Mouse (Mus musculus): ENCODE data around the gene Serbp1. TPM values are rescaled to one million over a fixed set of nuclear protein-coding genes. Genes with fewer than 3 reads are reported as not detected.

Serbp1 gene
- polyA plus RNA-seq, 1 experiment, result 22.0 TPM

GRCm38 (mm10) chr6:67317068-67317467, 79.1 kb downstream of the Serbp1 start:
- 59% methylated on average over 5 of the region's 5 CpGs for WGBS
- H3K4me3 ChIP-seq (ENCODE audit: low read depth, low read length), result no peak overlapping the region
- H3K36me3 ChIP-seq (ENCODE audit: control insufficient read depth, insufficient read depth, low read length), result no peaks in the 10 kb centered on the region

GRCm38 (mm10) chr6:67317827-67318338, 79.9 kb downstream of the Serbp1 start:
- no peaks in the 10 kb centered on the region for H3K36me3 ChIP-seq (ENCODE audit: control insufficient read depth, insufficient read depth, low read length)
- H3K4me3 ChIP-seq (ENCODE audit: low read depth, low read length), result no peak overlapping the region
- 85% methylated on average over 8 of the region's 8 CpGs for WGBS
- no peak overlapping the region for H3K27ac ChIP-seq (ENCODE audit: insufficient read depth, low read depth, low read length)
- H3K27me3 ChIP-seq (ENCODE audit: control insufficient read depth, insufficient read depth, low read length), result no peaks in the 10 kb centered on the region
- no peaks in the 10 kb centered on the region for H3K4me1 ChIP-seq (ENCODE audit: control insufficient read depth, insufficient read depth, insufficient read length, low read length)
- TF ChIP-seq POLR2A (IDR thresholded peaks at IDR 0.05; ENCODE audit: low read depth, low read length) (no peak), CTCF (IDR thresholded peaks at IDR 0.05; ENCODE audit: extremely low read depth, insufficient read length, insufficient replicate concordance, low read depth, low read length) (no peak)

More at GRCm38 (mm10) chr6:67317068-67317467, 79.1 kb downstream of the Serbp1 start:
- H3K4me1 ChIP-seq (ENCODE audit: control insufficient read depth, insufficient read depth, insufficient read length, low read length), result no peaks in the 10 kb centered on the region
- no peaks in the 10 kb centered on the region for H3K27me3 ChIP-seq (ENCODE audit: control insufficient read depth, insufficient read depth, low read length)
- TF ChIP-seq CTCF (IDR thresholded peaks at IDR 0.05; ENCODE audit: extremely low read depth, insufficient read length, insufficient replicate concordance, low read depth, low read length), result no peak
- no peak for TF ChIP-seq POLR2A (IDR thresholded peaks at IDR 0.05; ENCODE audit: low read depth, low read length)
- no peak overlapping the region for H3K27ac ChIP-seq (ENCODE audit: insufficient read depth, low read depth, low read length)

- Histone ChIP-seq H3K36me3 (ENCODE audit: control insufficient read depth, insufficient read depth, low read length) (no peaks in the 10 kb centered on the region), H3K4me3 (ENCODE audit: low read depth, low read length) (no peak overlapping the region), H3K27me3 (ENCODE audit: control insufficient read depth, insufficient read depth, low read length) (no peaks in the 10 kb centered on the region), H3K27ac (ENCODE audit: insufficient read depth, low read depth, low read length) (no peak overlapping the region), H3K4me1 (ENCODE audit: control insufficient read depth, insufficient read depth, insufficient read length, low read length) (no peaks in the 10 kb centered on the region)
- peak; percentile 81; the same call in 1 of the 2 replicates for TF ChIP-seq CTCF (IDR thresholded peaks at IDR 0.05; ENCODE audit: extremely low read depth, insufficient read length, insufficient replicate concordance, low read depth, low read length)
- TF ChIP-seq POLR2A (IDR thresholded peaks at IDR 0.05; ENCODE audit: low read depth, low read length), result no peak
- 11% methylated on average over 10 of the region's 10 CpGs for WGBS
Observed at GRCm38 (mm10) chr6:67318451-67318850, 80.5 kb downstream of the Serbp1 start.

GRCm38 (mm10) chr6:67323788-67324187, 85.8 kb downstream of the Serbp1 start:
- WGBS, result 81% methylated on average over 3 of the region's 3 CpGs
- Histone ChIP-seq H3K27ac (ENCODE audit: insufficient read depth, low read depth, low read length) (no peak overlapping the region), H3K36me3 (ENCODE audit: control insufficient read depth, insufficient read depth, low read length) (no peaks in the 10 kb centered on the region), H3K4me3 (ENCODE audit: low read depth, low read length) (no peak overlapping the region), H3K4me1 (ENCODE audit: control insufficient read depth, insufficient read depth, insufficient read length, low read length) (no peaks in the 10 kb centered on the region), H3K27me3 (ENCODE audit: control insufficient read depth, insufficient read depth, low read length) (no peaks in the 10 kb centered on the region)
- TF ChIP-seq POLR2A (IDR thresholded peaks at IDR 0.05; ENCODE audit: low read depth, low read length) (no peak), CTCF (IDR thresholded peaks at IDR 0.05; ENCODE audit: extremely low read depth, insufficient read length, insufficient replicate concordance, low read depth, low read length) (no peak)

GRCm38 (mm10) chr6:67337943-67338342, 100.0 kb downstream of the Serbp1 start:
- Histone ChIP-seq H3K36me3 (ENCODE audit: control insufficient read depth, insufficient read depth, low read length) (no peaks in the 10 kb centered on the region), H3K27ac (ENCODE audit: insufficient read depth, low read depth, low read length) (no peak overlapping the region), H3K4me1 (ENCODE audit: control insufficient read depth, insufficient read depth, insufficient read length, low read length) (no peaks in the 10 kb centered on the region), H3K4me3 (ENCODE audit: low read depth, low read length) (no peak overlapping the region), H3K27me3 (ENCODE audit: control insufficient read depth, insufficient read depth, low read length) (no peaks in the 10 kb centered on the region)
- no peak for TF ChIP-seq CTCF (IDR thresholded peaks at IDR 0.05; ENCODE audit: extremely low read depth, insufficient read length, insufficient replicate concordance, low read depth, low read length)
- TF ChIP-seq POLR2A (IDR thresholded peaks at IDR 0.05; ENCODE audit: low read depth, low read length), result no peak

- no peaks in the 10 kb centered on the region for H3K4me1 ChIP-seq (ENCODE audit: control insufficient read depth, insufficient read depth, insufficient read length, low read length)
- no peak overlapping the region for H3K27ac ChIP-seq (ENCODE audit: insufficient read depth, low read depth, low read length)
- no peaks in the 10 kb centered on the region for H3K36me3 ChIP-seq (ENCODE audit: control insufficient read depth, insufficient read depth, low read length)
- TF ChIP-seq CTCF (IDR thresholded peaks at IDR 0.05; ENCODE audit: extremely low read depth, insufficient read length, insufficient replicate concordance, low read depth, low read length) (no peak), POLR2A (IDR thresholded peaks at IDR 0.05; ENCODE audit: low read depth, low read length) (no peak)
- H3K27me3 ChIP-seq (ENCODE audit: control insufficient read depth, insufficient read depth, low read length), result no peaks in the 10 kb centered on the region
- H3K4me3 ChIP-seq (ENCODE audit: low read depth, low read length), result no peak overlapping the region
Observed at GRCm38 (mm10) chr6:67339494-67339893, 101.5 kb downstream of the Serbp1 start.

Other genes starting within 250 kb of the Serbp1 start
- 106 and 209 TPM in 2 replicates for gene Gadd45a, start 200.7 kb upstream of the Serbp1 start, polyA plus RNA-seq (2012; rRNA removed)
- 0.25 and 0.55 TPM in 2 replicates for gene Il12rb2, start 138.0 kb downstream of the Serbp1 start, polyA plus RNA-seq (2012; rRNA removed)

All from small intestine, adult 2 months (tissue).